Mouse (Mus musculus): Measurements from ENCODE around the gene S100pbp. TPM values are rescaled to one million over a fixed set of nuclear protein-coding genes. Genes with fewer than 3 reads are reported as not detected.

S100pbp gene
- polyA plus RNA-seq, 1 experiment from 2014 or later: 17.2 TPM

DNA sequence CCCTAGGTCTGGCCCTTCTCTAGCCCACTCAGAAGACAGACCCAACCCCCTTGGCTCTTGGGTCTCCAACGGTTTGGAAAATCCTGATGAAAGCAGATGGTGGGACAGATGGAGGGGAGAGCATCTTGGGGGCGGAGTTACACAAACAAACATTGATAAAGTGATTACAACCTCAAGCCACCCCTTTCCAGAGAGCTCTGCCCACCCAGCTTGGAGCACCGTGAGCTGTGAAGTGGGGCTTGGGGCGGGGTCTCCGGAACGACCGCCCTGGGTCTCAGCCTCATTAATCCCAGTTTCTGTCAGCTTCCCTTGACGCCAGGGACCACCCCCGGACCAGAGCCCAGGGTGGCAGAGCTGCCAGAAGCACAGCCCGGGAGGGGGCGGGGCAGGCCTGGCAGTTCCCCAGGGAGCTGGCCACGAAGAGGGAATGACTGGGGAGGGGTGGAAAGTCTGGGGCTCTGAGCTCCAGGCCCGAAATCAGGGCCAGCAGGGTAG lies 64.8 kb downstream of the S100pbp start:
- no peaks in the 10 kb centered on the region for H3K9me3 ChIP-seq (ENCODE audit: control insufficient read depth, low read length)
- H3K4me3 ChIP-seq (replicated peaks; ENCODE audit: low read length): no peak overlapping the region
- 2% methylated on average over 13 of the region's 13 CpGs for whole genome bisulfite sequencing
- no peak overlapping the region for H3K9ac ChIP-seq (replicated peaks; ENCODE audit: low read depth, low read length)
- H3K36me3 ChIP-seq (ENCODE audit: control insufficient read depth, insufficient read depth): no peaks in the 10 kb centered on the region
- H3K27ac ChIP-seq (ENCODE audit: low read length): peak overlapping the region; percentile 50
- H3K4me1 ChIP-seq (replicated peaks; ENCODE audit: control insufficient read depth, insufficient read depth, low read length): peaks cover 47% of the 10 kb centered on the region
- H3K4me2 ChIP-seq (ENCODE audit: low read length): peak overlapping the region; percentile 25; the same call in 1 of the 2 replicates
- peak; percentile 71 for ATAC-seq
- H3K27me3 ChIP-seq (replicated peaks; ENCODE audit: control insufficient read depth, insufficient read depth, low read length): no peaks in the 10 kb centered on the region

DNA sequence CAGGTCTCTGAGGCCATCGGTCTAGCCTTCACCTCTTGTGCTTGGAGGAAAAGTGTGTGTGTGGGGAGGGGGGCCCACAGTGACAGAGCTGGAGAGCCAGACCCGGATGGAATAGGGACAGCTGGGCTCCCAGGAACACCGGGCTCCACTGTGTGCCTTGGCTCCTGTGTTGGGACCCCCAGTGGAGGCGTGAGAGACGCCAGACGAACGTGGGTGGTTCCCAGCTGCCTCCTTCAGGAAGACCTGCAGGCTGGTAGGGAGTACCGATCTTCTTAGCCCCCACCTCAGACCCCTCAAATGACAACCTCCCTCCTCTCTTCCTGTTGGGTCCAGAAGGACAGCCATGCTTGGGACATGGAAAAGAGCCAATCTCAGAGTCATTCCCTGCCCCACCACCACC lies 66.8 kb downstream of the S100pbp start:
- no peak overlapping the region for H3K4me2 ChIP-seq (ENCODE audit: low read length)
- H3K9ac ChIP-seq (replicated peaks; ENCODE audit: low read depth, low read length): no peak overlapping the region
- ATAC-seq: peak; percentile 27
- no peak overlapping the region for H3K4me3 ChIP-seq (replicated peaks; ENCODE audit: low read length)
- no peaks in the 10 kb centered on the region for H3K36me3 ChIP-seq (ENCODE audit: control insufficient read depth, insufficient read depth)
- no peaks in the 10 kb centered on the region for H3K27me3 ChIP-seq (replicated peaks; ENCODE audit: control insufficient read depth, insufficient read depth, low read length)
- peaks cover 36% of the 10 kb centered on the region for H3K4me1 ChIP-seq (replicated peaks; ENCODE audit: control insufficient read depth, insufficient read depth, low read length)
- H3K9me3 ChIP-seq (ENCODE audit: control insufficient read depth, low read length): no peaks in the 10 kb centered on the region
- WGBS: 26% methylated on average over 8 of the region's 8 CpGs
- H3K27ac ChIP-seq (ENCODE audit: low read length): no peak overlapping the region

DNA sequence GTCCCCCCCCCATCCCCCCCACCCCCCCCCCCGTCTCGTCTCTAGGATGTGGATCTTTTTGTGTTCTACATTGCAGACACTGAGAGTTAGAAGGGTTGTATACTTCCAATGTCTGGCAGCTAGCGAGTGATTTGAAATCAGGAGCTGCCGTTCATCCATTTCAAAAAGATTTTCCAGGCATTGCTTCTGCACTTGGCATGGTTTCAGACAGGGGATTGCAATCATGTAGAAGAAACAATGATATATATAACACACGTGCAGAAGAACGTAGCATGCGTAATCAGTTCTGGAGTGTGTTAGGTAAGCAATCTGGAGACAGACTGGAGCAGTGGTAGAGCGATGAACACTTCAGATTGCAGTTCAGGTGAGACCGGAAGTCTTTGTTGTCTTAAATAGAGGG lies 67.4 kb downstream of the S100pbp start:
- no peak overlapping the region for H3K27ac ChIP-seq (ENCODE audit: low read length)
- WGBS: 19% methylated on average over 9 of the region's 9 CpGs
- no peaks in the 10 kb centered on the region for H3K9me3 ChIP-seq (ENCODE audit: control insufficient read depth, low read length)
- no peak overlapping the region for H3K9ac ChIP-seq (replicated peaks; ENCODE audit: low read depth, low read length)
- no peaks in the 10 kb centered on the region for H3K27me3 ChIP-seq (replicated peaks; ENCODE audit: control insufficient read depth, insufficient read depth, low read length)
- H3K4me1 ChIP-seq (replicated peaks; ENCODE audit: control insufficient read depth, insufficient read depth, low read length): peaks cover 36% of the 10 kb centered on the region
- ATAC-seq: no peak
- H3K36me3 ChIP-seq (ENCODE audit: control insufficient read depth, insufficient read depth): no peaks in the 10 kb centered on the region
- H3K4me3 ChIP-seq (replicated peaks; ENCODE audit: low read length): no peak overlapping the region
- no peak overlapping the region; the same call in 1 of the 2 replicates for H3K4me2 ChIP-seq (ENCODE audit: low read length)

DNA sequence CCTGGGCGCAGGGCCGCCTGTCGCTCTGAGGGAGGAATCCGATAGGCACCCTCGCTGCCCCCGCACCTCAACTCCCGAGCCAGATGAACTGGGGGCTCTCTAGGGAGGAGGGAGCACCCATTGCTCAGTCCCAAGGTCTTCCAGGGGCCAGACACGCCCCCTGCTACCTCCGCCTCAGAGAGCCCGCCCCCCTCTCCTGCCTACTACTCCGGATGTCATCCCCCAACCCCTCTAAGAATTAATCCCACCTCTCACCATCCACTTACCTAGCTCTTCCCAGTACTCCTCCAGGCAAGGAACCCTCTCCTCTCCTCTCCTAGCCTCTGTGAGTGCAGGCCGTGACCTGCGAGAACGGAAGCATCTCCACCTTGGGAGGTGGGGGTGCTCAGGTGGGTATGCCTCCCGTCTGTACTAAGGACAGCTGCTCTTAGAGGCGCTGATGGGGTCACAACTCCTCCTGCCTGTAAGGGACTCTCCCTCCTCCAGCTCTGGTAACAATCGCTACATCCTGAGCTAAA lies 67.9 kb downstream of the S100pbp start, which contains the start of gene Hpca:
Gene Hpca, minus strand, starts transcription at position 468 of the 518 bp plus-strand sequence.
- H3K4me3 ChIP-seq (replicated peaks; ENCODE audit: low read length): peak within 1 kb of the TSS; percentile 45
- 0% methylated on average over 16 of the region's 17 CpGs for WGBS
- peak within 1 kb of the TSS; percentile 54 for H3K4me2 ChIP-seq (ENCODE audit: low read length)
- peaks cover 36% of the 10 kb centered on the region for H3K4me1 ChIP-seq (replicated peaks; ENCODE audit: control insufficient read depth, insufficient read depth, low read length)
- H3K9ac ChIP-seq (replicated peaks; ENCODE audit: low read depth, low read length): peak within 1 kb of the TSS; percentile 50
- H3K9me3 ChIP-seq (ENCODE audit: control insufficient read depth, low read length): no peaks in the 10 kb centered on the region
- no peak within 1 kb of the TSS for H3K27ac ChIP-seq (ENCODE audit: low read length)
- ATAC-seq: peak; percentile 11; the same call in 1 of the 2 replicates
- no peaks in the 10 kb centered on the region for H3K36me3 ChIP-seq (ENCODE audit: control insufficient read depth, insufficient read depth)
- H3K27me3 ChIP-seq (replicated peaks; ENCODE audit: control insufficient read depth, insufficient read depth, low read length): no peaks in the 10 kb centered on the region

DNA sequence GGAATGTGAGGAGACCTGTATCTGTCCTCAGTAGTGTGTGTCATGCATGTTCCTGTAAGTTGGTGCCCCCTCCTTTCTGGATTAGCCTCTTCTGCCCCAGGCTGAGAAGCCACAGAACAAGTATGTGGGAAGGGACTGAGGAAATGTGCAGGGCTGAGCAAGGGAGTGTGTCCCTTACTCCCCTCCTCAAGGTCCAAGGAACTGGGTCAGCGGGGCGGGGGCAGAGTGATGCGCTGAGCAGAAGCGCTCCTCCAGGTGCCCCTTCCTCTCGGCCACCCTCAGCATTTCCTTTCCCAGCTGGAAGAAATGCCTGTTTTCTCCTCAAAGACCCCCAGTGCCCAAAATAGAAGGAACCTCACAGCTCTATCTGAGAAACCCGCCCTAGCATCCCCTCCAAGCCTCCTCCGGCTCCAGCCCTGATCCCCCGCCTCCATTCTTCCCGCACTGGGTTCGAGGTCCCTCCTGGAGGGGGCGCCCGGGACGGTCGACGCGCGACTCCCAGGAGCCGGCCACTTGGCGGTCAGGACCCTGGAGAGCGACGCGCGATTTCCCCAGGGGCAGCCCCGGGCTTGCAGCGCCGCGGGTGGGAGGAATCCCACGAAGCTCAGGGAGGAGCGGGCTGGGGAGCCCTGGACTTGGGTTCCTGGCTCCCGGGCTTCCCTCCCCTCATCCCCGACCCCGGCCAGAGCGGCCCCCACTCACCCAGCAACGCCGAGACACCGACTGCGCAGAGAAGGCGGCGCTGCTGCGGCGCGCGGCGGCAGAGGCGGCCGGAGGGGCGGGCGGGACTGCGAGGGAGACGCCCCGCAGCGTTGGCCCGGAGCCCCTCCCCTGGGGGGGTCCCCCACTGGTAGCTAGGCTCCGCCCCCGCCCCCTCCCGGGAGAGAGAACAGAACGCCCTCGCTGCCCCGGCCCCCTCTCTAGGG lies 68.7 kb downstream of the S100pbp start:
- Histone ChIP-seq H3K4me2 (ENCODE audit: low read length) (peak overlapping the region; percentile 54), H3K9me3 (ENCODE audit: control insufficient read depth, low read length) (no peaks in the 10 kb centered on the region), H3K4me3 (replicated peaks; ENCODE audit: low read length) (peak overlapping the region; percentile 45), H3K4me1 (replicated peaks; ENCODE audit: control insufficient read depth, insufficient read depth, low read length) (peaks cover 32% of the 10 kb centered on the region), H3K9ac (replicated peaks; ENCODE audit: low read depth, low read length) (peak overlapping the region; percentile 50), H3K27ac (ENCODE audit: low read length) (no peak overlapping the region), H3K27me3 (replicated peaks; ENCODE audit: control insufficient read depth, insufficient read depth, low read length) (no peaks in the 10 kb centered on the region), H3K36me3 (ENCODE audit: control insufficient read depth, insufficient read depth) (no peaks in the 10 kb centered on the region)
- WGBS: under 1% methylated on average over 53 of the region's 59 CpGs
- peak; percentile 41 for ATAC-seq

DNA sequence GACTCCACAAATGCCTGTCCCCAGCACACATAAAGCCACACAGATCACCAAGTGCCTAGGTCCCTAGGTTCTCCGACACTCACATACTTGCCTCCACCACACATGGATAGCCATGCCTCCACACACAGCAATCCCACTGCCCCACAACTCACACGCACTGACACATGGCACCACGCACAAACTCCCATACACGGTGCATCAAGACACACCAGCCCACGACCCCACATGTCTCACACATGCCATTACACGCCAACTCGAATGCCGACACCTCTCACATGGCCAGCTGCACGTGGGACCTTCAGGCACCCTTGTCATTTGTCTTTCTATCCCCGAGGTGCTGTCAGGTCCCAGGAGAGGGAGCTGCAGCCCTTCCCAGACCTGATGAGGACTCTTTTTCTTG lies 69.8 kb downstream of the S100pbp start:
- no peaks in the 10 kb centered on the region for H3K9me3 ChIP-seq (ENCODE audit: control insufficient read depth, low read length)
- H3K27me3 ChIP-seq (replicated peaks; ENCODE audit: control insufficient read depth, insufficient read depth, low read length): no peaks in the 10 kb centered on the region
- 79% methylated on average over 10 of the region's 10 CpGs for WGBS
- no peak overlapping the region for H3K27ac ChIP-seq (ENCODE audit: low read length)
- no peak overlapping the region for H3K4me3 ChIP-seq (replicated peaks; ENCODE audit: low read length)
- H3K9ac ChIP-seq (replicated peaks; ENCODE audit: low read depth, low read length): no peak overlapping the region
- no peak for ATAC-seq
- no peaks in the 10 kb centered on the region for H3K36me3 ChIP-seq (ENCODE audit: control insufficient read depth, insufficient read depth)
- H3K4me2 ChIP-seq (ENCODE audit: low read length): peak overlapping the region; percentile 54; the same call in 1 of the 2 replicates
- peaks cover 21% of the 10 kb centered on the region for H3K4me1 ChIP-seq (replicated peaks; ENCODE audit: control insufficient read depth, insufficient read depth, low read length)

DNA sequence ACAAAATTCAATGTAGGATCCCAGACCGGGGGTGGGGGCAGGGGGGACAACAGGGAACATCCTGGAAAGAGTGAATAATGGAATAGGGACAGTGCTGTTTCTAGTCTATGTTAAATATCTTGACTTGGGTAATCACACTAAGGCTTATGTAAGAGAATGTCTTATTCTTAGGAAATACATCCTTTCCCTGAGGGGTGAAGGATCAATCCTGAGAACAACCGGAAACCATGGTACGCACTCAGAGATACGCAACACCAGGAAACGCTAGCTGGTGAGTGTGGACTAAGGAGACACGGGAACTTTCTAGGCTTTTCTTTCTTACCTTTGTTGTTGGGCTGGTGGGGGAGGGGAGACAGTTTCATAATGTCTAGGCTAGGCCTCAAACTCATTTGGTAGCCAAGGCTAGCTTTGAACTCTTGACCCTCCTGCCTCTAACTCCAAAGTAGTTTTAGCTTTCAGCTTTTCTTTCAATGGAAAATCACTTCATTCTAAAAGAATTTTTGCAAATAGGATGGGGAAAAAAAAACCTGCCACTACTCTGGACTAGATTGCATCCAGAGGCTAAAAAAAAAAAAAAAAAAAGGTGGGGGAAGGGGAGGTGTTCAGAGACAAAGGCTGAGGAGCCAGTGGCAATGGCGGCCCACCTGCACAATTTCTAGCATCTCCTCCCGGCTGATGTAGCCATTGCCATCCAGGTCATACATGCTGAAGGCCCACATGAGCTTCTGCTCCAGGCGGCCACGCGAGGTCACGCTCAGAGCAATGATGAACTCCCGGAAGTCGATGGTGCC lies 71.6 kb downstream of the S100pbp start:
- no peaks in the 10 kb centered on the region for H3K36me3 ChIP-seq (ENCODE audit: control insufficient read depth, insufficient read depth)
- WGBS: 89% methylated on average over 14 of the region's 14 CpGs
- no peaks in the 10 kb centered on the region for H3K9me3 ChIP-seq (ENCODE audit: control insufficient read depth, low read length)
- no peak overlapping the region for H3K9ac ChIP-seq (replicated peaks; ENCODE audit: low read depth, low read length)
- H3K4me1 ChIP-seq (replicated peaks; ENCODE audit: control insufficient read depth, insufficient read depth, low read length): peaks cover 26% of the 10 kb centered on the region
- no peak overlapping the region for H3K4me3 ChIP-seq (replicated peaks; ENCODE audit: low read length)
- ATAC-seq: no peak
- no peak overlapping the region for H3K27ac ChIP-seq (ENCODE audit: low read length)
- no peaks in the 10 kb centered on the region for H3K27me3 ChIP-seq (replicated peaks; ENCODE audit: control insufficient read depth, insufficient read depth, low read length)
- H3K4me2 ChIP-seq (ENCODE audit: low read length): no peak overlapping the region

DNA sequence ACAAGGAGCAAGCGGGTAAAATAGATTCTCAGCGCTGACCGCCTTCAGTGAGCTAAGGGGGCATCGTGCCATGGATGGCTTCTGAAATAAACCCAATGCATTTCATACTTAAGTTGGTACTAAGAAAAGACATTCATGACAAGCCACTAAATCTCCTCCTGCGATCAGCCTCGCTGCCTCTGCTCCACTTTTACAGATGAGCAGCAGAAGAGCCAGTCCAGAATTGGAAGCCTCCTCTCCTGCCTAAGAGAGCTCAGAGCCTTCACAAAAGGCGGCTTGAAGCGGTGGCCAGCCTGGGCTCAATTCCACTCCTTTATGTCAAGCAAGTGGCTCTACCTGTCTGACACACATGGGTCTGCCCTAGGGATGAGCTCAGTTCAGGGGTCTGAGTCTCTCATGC lies 72.8 kb downstream of the S100pbp start:
- Histone ChIP-seq H3K27me3 (replicated peaks; ENCODE audit: control insufficient read depth, insufficient read depth, low read length) (no peaks in the 10 kb centered on the region), H3K36me3 (ENCODE audit: control insufficient read depth, insufficient read depth) (no peaks in the 10 kb centered on the region), H3K4me3 (replicated peaks; ENCODE audit: low read length) (no peak overlapping the region), H3K9ac (replicated peaks; ENCODE audit: low read depth, low read length) (no peak overlapping the region), H3K27ac (ENCODE audit: low read length) (no peak overlapping the region), H3K4me2 (ENCODE audit: low read length) (no peak overlapping the region), H3K4me1 (replicated peaks; ENCODE audit: control insufficient read depth, insufficient read depth, low read length) (peaks cover 24% of the 10 kb centered on the region), H3K9me3 (ENCODE audit: control insufficient read depth, low read length) (no peaks in the 10 kb centered on the region)
- 94% methylated on average over 8 of the region's 8 CpGs for WGBS
- ATAC-seq: no peak

Measured in forebrain, embryonic 16.5 days (tissue).